Mouse (Mus musculus) thymus, adult 2 months (tissue): Measurements from ENCODE around the gene Serinc3.

ENCODE experiments used
- CTCF ChIP-seq: fragments of 200-500 bp; IDR thresholded peaks from 2 replicates; pipeline ENCODE4 v1.5.1; 2012; ENCODE audit warnings: mild to moderate bottlenecking, control low read depth, low read length, moderate library complexity, borderline replicate concordance; ENCODE audit not compliant: control insufficient read depth, poor library complexity, insufficient read depth; ENCODE audit errors: extremely low read depth
- POLR2A ChIP-seq: fragments of 200-500 bp; IDR thresholded peaks from 2 replicates; pipeline ENCODE4 v1.6.1; 2012; ENCODE audit warnings: mild to moderate bottlenecking, low read length, control low read depth, moderate library complexity; ENCODE audit not compliant: control insufficient read depth, poor library complexity, insufficient read depth; ENCODE audit errors: extremely low read depth

DNA sequence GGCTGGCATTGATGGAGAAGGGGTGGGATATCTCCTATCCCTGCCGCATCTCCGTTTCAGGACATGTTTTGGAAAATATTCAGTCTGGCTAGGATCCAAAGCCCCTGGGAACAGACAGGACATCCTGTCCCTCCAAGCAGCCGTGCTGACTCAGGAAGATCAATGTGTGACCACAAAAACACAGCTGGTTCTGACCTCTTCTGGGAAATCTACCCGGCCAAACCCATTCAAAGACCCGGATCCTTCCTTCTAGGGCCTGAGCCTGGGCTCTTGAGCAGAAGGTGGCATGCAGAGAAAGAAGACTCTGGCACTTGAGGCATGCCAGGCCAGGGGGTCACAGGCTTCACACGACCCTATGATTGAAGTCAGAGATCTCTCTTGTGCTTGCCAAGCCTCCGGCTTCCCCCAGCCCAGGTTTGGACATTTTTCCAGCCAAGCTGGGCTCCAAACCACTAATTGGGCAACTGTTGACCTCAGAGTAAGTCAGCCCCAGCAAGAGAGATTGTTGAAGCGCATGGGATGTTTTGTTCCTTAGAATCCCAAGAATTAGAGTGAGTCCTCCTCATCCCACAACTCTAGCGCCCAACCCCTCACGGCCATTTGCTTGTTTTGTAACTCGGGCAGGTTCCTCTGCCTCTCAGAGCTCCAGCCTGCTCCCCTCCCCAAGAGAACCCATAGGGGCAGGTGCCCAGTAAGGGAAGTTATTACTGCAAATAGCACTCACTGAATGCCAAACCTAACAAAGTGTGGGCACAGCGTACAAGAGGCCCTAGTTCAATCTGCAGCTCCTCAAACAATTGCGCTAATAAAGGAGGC, 48.7 kb downstream of the Serinc3 start:
- TF ChIP-seq POLR2A (no peak), CTCF (no peak)
